Mouse (Mus musculus) heart, postnatal 25 days (tissue): ENCODE results near the gene Dip2b. TPM values are rescaled to one million over a fixed set of nuclear protein-coding genes. Genes with fewer than 3 reads are reported as not detected.

Experiments used
- DNase-seq: peaks from one replicate; pipeline ENCODE4 v3.0.0; 2022; ENCODE audit warnings: low spot score
- intact Hi-C: fragments of 180-260 bp; cut with DNase I; formaldehyde crosslinking; loops from one replicate; pipeline ENCODE4 v1.15.1; 2025
- total RNA-seq, 2 experiments: library from RNA; stranded (reverse); gene quantifications; 2 replicates each; pipeline ENCODE4 v1.2.3; 2021

The Dip2b gene
- total RNA-seq, 2 experiments from 2014 or later = 21.6 to 23.3 TPM

GRCm38 (mm10) chr15:100156781-100157470, 118.5 kb downstream of the Dip2b start:
- no peak for DNase-seq
- intact Hi-C loops = no loop called here

DNA sequence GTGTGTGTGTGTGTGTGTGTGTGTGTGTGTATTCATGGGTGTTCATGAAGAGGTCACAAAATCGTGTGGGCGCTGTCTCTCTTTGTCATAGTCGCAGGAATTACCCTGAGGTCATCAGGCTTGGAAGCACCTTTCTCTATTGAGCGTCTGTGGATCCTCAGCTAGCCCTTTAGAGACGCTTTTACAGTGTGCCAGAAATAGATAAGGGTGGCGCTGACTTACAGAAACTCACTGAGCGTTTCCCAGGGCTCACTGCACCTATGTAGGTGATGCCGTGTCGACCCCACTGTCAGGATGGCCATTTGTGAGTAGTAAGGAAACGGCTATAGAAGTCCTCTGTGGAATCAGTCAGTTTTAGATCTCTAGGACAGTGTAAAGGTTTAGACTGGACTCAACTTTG, 120.5 kb downstream of the Dip2b start:
- intact Hi-C loops = no loop called here
- DNase-seq = no peak

GRCm38 (mm10) chr15:100161747-100162280, 123.3 kb downstream of the Dip2b start:
- intact Hi-C loops = no loop called here
- DNase-seq = no peak

DNA sequence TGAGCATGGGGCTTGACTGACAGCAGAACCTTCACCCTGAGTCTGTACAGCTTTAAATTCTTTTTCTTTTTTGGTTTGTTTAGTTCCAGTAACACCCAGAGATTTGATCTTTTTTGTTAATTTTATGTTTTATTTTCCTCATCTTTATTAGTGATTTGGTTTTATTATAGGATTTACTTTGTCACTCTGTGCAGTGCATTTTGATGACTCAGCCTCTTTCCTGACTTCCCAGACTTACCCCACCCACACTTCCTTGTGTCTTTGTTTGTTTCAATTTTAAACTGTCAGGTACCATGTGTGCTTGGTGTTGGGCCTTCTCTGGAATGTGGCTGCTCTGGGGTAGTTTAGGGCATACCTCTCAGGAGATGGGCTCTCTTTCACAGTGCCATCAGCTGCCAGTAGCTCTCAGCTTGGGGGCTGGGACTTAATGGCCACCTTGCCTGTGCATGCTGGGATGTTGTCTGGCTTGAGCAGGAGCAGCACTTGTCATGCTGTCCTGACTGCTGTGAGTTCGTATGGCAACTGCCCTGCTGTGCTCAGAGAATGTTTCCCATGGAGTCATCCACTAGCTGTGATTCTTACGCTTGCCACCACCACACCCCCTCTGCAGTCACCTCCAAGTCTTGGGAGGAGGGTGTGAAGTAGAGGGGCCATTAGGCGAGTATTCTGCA, 125.1 kb downstream of the Dip2b start:
- no peak for DNase-seq
- intact Hi-C loops = no loop called here

DNA sequence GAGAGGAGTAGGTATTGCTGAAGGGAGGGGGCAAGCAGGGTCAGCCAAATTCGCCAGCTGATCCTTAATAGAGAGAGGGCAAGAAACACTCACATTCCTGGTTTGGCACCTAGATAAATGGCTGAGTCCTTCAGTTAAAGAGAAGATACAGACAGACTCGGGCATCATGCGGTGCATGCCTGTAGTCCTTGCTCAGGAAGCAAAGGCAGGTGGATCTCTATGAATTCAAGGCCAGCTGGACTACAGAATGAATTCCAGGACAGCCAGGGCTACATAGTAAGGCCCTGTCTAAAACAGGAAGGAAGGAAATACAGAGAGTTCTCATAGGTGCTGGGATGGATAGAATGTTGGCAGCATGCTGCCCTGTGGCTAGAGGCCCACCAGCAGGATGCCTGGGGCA, 128.0 kb downstream of the Dip2b start:
- intact Hi-C loops = no loop called here
- no peak for DNase-seq

GRCm38 (mm10) chr15:100167791-100168190, 129.3 kb downstream of the Dip2b start:
- intact Hi-C loops = no loop called here
- no peak for DNase-seq

- intact Hi-C loops = no loop called here
- peak; percentile 32 for DNase-seq
Observed at GRCm38 (mm10) chr15:100168191-100168606, 129.7 kb downstream of the Dip2b start.

- DNase-seq = no peak
- intact Hi-C loops = no loop called here
Observed at GRCm38 (mm10) chr15:100175176-100175575, 136.7 kb downstream of the Dip2b start.

- intact Hi-C loops = no loop called here
- no peak for DNase-seq
Observed at GRCm38 (mm10) chr15:100177167-100177566, 138.7 kb downstream of the Dip2b start.

DNA sequence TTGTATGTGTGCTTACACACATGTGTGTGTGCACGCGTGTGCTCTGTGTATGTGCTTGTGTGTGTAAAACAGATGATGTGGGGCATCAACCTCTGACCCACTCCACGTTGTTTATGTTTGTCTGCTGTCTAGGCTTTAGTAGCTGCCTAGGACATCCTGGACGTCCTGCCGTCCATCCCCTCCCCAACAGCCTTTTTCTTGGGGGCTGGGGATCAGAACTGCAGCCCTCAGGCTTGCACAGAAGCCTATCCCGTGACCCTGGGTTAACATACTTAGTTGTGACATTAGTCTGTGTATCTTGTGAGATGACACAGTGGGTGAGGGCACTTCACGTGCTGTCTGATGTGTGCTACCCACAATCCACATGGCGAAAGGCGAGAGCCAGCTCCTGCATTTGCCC, 139.1 kb downstream of the Dip2b start:
- intact Hi-C loops = no loop called here

GRCm38 (mm10) chr15:100178487-100178886, 140.0 kb downstream of the Dip2b start:
- intact Hi-C loops = no loop called here
- no peak for DNase-seq

More for the DNA sequence above, 139.1 kb downstream of the Dip2b start:
- DNase-seq = no peak

GRCm38 (mm10) chr15:100179685-100180084, 141.2 kb downstream of the Dip2b start:
- DNase-seq = no peak
- intact Hi-C loops = no loop called here

DNA sequence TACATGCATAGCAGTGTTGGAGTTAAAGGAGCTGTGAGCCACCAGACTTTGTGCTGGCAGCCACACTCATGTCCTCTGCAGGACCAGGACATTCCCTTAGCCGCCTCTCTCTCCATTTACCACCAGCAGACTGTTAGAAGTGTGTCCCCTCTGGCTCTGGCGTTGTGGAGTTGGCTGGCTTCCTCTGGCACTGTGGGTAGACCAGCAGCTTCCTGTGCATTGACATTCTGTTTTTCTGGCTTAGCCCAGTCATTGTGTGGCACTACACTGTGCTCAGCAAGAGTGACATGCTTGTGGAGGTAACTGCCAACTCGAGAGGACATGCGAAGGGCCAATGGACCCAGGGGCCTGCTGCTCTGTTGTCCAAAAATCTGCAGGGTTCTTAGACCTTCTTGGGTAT, 141.8 kb downstream of the Dip2b start:
- DNase-seq = no peak
- intact Hi-C loops = no loop called here

DNA sequence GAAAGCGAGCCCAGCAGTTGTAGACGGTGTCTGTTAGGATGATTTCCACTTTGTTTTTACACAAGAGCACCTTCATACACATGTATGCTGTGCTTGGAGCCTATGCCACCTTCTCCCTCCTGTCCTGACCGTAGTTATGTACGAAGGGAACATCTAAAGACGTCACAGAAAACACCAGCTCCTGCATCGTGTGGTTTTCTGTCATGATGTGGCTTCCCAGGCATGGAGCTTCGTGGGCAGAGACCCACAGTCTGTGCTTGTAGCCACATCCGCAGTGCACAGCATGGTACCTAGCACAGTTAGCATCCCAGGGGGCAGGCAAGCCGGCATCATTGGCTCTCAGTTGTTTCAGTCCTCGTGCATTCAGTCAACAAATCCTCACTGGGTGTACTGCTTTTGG, 143.4 kb downstream of the Dip2b start:
- no peak for DNase-seq
- intact Hi-C loops = no loop called here

GRCm38 (mm10) chr15:100182526-100183280, 144.2 kb downstream of the Dip2b start:
- intact Hi-C loops = no loop called here
- no peak for DNase-seq

DNA sequence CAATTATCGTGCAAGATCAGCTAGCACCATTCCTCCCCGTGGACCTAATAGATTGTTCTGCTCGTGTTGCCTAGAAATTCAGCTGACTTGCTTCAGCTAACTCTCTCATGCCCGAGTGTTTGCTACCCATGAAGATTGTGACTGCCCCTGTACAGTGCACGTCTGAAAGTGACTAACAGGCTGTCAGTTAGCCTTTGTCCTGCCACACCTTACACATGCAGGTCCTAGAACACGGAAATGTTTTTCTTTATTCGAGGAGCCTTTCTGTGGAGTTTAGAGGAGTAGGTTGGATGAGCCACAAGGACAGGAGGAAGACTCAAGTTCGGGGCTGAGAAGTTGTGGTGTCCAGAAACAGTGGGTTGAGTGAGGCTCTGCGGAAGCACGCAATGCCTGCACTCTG, 145.0 kb downstream of the Dip2b start:
- DNase-seq = no peak
- intact Hi-C loops = no loop called here

DNA sequence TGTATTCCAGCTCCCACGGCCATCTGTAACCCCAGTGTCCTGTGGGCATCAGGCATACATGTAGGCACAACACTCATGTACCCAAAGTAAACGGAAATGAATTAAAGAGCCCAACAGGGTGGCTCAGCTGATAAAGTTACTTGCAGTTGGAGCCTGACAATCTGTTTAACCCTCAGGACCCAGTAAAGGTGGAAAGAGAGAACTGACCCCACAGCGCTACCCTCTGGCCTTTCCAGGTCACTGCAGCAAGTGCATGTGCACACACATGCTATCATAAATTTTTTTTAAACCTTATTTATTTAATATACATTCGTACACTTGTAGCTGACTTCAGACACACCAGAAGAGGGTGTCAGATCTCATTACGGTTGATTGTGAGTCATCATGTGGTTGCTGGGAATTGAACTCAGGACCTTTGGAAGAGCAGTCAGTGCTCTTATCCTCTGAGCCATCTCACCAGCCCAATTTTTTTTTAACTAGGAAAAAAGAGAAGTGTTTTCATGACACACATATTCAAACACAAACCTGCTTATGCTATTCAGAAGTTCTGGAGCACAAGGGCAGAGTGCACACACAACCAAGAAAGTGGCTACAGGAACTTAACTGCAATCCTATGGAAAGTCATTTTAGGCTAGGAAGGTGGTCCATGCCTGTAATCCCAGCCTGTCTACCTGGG, 146.5 kb downstream of the Dip2b start:
- intact Hi-C loops = no loop called here
- no peak for DNase-seq

GRCm38 (mm10) chr15:100186234-100186633, 147.8 kb downstream of the Dip2b start:
- DNase-seq = no peak
- intact Hi-C loops = no loop called here

DNA sequence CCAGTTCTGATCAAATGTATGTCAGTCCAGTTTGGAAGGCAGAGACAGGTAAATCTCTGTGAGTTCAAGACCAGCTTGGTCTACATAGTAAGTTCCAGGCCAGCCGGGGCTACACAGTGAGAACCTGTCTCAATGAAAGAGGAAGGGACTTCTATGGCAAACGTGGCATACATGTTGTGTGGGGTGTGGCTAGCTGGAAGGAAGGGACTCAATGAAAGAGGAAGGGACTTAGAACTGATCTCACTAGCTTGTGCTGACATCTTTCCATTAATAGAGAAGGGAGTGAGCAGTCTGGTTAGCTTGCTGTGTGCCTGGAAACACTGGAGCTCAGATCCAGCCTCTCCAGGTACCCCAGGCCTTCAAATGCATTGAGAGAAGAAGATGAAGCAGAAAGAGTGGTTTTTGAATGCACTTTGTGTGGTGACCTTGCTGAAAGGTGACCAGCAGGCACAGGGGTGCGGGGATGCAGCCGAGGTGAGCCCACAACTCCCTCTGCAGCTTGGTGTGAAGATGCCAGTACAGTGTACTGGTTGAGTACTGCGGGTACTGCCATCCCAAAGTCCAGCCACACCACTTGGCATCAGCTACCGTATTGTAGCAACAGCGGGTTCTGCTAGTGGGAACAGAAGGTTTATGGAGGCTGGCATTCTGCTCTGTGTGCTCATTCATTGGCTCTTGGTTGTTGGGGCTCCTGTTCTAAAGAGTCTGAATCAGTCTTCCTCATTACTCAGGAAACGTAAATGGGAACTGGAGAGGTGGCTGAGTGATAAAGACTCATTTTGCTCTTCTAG, 148.6 kb downstream of the Dip2b start:
- intact Hi-C loops = no loop called here
- DNase-seq = no peak
